Mouse (Mus musculus) retina, postnatal 1 day (tissue): ENCODE data around the gene Chd9.

Experiments used
- DNase-seq: peaks from one replicate; pipeline ENCODE4 v3.0.0-alpha.2; 2012

Chd9 gene

GRCm38 (mm10) chr8:90982087-90982486 is 153.9 kb downstream of the Chd9 start:
- DNase-seq: no peak

- peak; percentile 81 for DNase-seq
Observed at GRCm38 (mm10) chr8:91019726-91020125, 191.6 kb downstream of the Chd9 start.

- no peak for DNase-seq
Observed at GRCm38 (mm10) chr8:91034417-91034816, 206.3 kb downstream of the Chd9 start.

GRCm38 (mm10) chr8:91036905-91037304 is 208.8 kb downstream of the Chd9 start:
- DNase-seq: no peak

GRCm38 (mm10) chr8:91038637-91039036 is 210.5 kb downstream of the Chd9 start:
- DNase-seq: no peak

- no peak for DNase-seq
Observed at GRCm38 (mm10) chr8:91046370-91046769, 218.2 kb downstream of the Chd9 start.

GRCm38 (mm10) chr8:91051037-91051436 is 222.9 kb downstream of the Chd9 start:
- peak; percentile 47 for DNase-seq

- DNase-seq: no peak
Observed at GRCm38 (mm10) chr8:91054418-91054817, 226.3 kb downstream of the Chd9 start.

- no peak for DNase-seq
Observed at GRCm38 (mm10) chr8:91056848-91057247, 228.7 kb downstream of the Chd9 start.

GRCm38 (mm10) chr8:91059086-91059578 is 231.0 kb downstream of the Chd9 start:
- no peak for DNase-seq

GRCm38 (mm10) chr8:91059884-91060510 is 231.8 kb downstream of the Chd9 start:
- DNase-seq: no peak

- DNase-seq: peak; percentile 22
Observed at GRCm38 (mm10) chr8:91060555-91061471, 232.7 kb downstream of the Chd9 start.

- DNase-seq: no peak
Observed at GRCm38 (mm10) chr8:91065179-91065578, 237.0 kb downstream of the Chd9 start.

GRCm38 (mm10) chr8:91069407-91069806 is 241.3 kb downstream of the Chd9 start:
- DNase-seq: no peak

- peak; percentile 96 for DNase-seq
Observed at GRCm38 (mm10) chr8:91069834-91070233, 241.7 kb downstream of the Chd9 start, which contains the start of gene Rbl2. Rbl2 (plus strand) TSS chr8:91070057.

- peak; percentile 80 for DNase-seq
Observed at GRCm38 (mm10) chr8:91070275-91070859, 242.2 kb downstream of the Chd9 start.

- no peak for DNase-seq
Observed at GRCm38 (mm10) chr8:91077077-91077867, 249.1 kb downstream of the Chd9 start.

- no peak for DNase-seq
Observed at GRCm38 (mm10) chr8:91079678-91080077, 251.5 kb downstream of the Chd9 start.

- DNase-seq: no peak
Observed at GRCm38 (mm10) chr8:91081911-91082310, 253.8 kb downstream of the Chd9 start.

GRCm38 (mm10) chr8:91082428-91082827 is 254.3 kb downstream of the Chd9 start:
- DNase-seq: no peak

GRCm38 (mm10) chr8:91088452-91088851 is 260.3 kb downstream of the Chd9 start:
- no peak for DNase-seq

- no peak for DNase-seq
Observed at GRCm38 (mm10) chr8:91089601-91090000, 261.4 kb downstream of the Chd9 start.

GRCm38 (mm10) chr8:91094135-91094534 is 266.0 kb downstream of the Chd9 start:
- no peak for DNase-seq
